Mouse (Mus musculus) left cerebral cortex, postnatal 4 days (tissue): ENCODE data around the gene Celf2. TPM values are rescaled to one million over a fixed set of nuclear protein-coding genes. Genes with fewer than 3 reads are reported as not detected.
A peak's percentile ranks its signal among the peaks of the same experiment; 100 is the strongest.

Source experiments
- DNase-seq: peaks from one replicate; pipeline ENCODE4 v3.0.0-alpha.2; 2022
- intact Hi-C: fragments of 180-260 bp; cut with DNase I; formaldehyde crosslinking; loops from one replicate; pipeline ENCODE4 v1.15.1; 2025
- total RNA-seq, 2 experiments: library from RNA; stranded (reverse); gene quantifications; 2 replicates each; pipeline ENCODE4 v1.2.3; 2021

Gene Celf2
- total RNA-seq, 2 experiments from 2014 or later: 705 to 801 TPM

DNA sequence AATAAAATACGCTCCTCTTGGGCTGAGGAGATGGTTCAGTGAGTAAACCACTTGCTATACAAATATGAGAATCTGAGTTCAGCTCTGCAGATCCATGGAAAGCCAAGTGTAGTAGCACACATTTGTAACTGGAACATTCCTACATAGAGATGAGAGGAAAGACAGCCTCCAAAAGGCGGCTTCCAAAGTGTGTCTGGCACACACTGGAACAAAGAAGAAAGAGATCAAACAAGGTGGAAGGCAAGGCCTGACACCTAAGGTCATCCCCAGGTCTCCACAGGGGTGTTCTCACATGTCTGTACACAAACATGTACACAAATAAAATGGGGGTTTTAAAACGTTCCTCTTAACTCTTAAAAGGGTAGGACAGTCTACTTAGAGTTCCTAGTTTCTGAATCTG lies 791.4 kb downstream of the Celf2 start:
- no peak for DNase-seq
- intact Hi-C loops: no loop called here

DNA sequence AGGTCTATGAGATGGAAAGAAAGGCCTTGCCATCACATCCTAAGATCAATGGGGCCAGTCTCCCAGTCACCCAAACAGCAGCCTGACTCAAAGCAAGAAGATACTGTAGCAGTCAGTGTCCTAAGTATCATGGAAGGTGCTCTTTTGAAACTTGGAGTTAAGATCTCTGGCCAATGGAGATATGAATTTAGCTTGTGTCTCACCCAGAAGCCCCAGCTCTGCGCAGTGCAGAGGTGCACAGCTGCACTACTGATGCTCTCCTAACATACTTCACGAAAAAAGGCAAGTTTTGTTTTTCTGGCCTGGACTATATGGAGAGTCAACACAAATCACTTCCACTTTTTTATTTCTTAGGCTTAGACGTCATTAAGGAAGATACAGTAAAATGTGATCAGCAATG lies 793.8 kb downstream of the Celf2 start:
- intact Hi-C loops: no loop called here
- no peak for DNase-seq

- DNase-seq: no peak
- intact Hi-C loops: no loop called here
Measured at GRCm38 (mm10) chr2:6713529-6713928, 795.8 kb downstream of the Celf2 start.

DNA sequence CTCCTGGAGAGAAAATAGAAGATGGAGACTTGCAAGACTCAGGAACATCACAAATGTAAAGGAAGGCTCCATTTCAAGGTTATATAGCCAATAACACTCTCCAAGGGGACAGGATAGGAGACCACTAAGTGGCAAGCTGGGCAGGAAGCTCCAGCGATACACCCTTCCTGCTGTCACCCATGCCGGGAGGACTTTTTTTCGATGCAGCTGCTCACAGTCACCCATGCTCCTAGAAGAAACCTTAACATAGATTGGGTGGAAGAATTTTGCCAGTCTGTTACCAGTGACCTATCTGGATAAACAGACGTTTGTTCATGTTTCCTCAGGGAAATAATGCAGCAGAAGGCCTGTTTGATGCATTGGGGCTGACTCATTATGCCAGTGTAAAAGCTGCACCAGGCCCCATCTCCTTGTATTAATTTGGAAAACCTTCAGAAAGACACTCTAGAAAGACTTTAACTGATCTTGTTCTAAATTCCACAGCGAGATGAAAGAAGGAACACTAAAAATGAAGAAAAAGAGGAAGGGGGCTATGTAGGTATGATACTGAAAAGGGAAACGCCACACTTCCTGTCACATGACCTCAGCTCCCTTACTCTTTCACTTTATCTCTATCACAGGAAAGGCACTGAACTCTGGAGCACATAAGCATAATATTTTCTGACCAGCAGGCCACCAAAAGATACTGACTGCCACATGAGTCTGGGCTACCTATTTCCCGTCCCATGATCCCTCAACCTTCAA lies 798.5 kb downstream of the Celf2 start:
- intact Hi-C loops: no loop called here
- DNase-seq: no peak

GRCm38 (mm10) chr2:6707959-6708519 lies 801.3 kb downstream of the Celf2 start:
- DNase-seq: peak; percentile 15
- intact Hi-C loops: no loop called here

GRCm38 (mm10) chr2:6707276-6707675 lies 802.1 kb downstream of the Celf2 start:
- DNase-seq: no peak
- intact Hi-C loops: no loop called here

- intact Hi-C loops: no loop called here
- DNase-seq: no peak
Measured at GRCm38 (mm10) chr2:6705929-6706739, 803.2 kb downstream of the Celf2 start.

- intact Hi-C loops: no loop called here
- no peak for DNase-seq
Measured at GRCm38 (mm10) chr2:6705475-6705874, 803.9 kb downstream of the Celf2 start.

GRCm38 (mm10) chr2:6704804-6705203 lies 804.6 kb downstream of the Celf2 start:
- DNase-seq: no peak
- intact Hi-C loops: no loop called here

GRCm38 (mm10) chr2:6704342-6704741 lies 805.0 kb downstream of the Celf2 start:
- no peak for DNase-seq

GRCm38 (mm10) chr2:6696326-6696725 lies 813.0 kb downstream of the Celf2 start:
- intact Hi-C loops: no loop called here
- DNase-seq: no peak

More at GRCm38 (mm10) chr2:6704342-6704741, 805.0 kb downstream of the Celf2 start:
- intact Hi-C loops: no loop called here

DNA sequence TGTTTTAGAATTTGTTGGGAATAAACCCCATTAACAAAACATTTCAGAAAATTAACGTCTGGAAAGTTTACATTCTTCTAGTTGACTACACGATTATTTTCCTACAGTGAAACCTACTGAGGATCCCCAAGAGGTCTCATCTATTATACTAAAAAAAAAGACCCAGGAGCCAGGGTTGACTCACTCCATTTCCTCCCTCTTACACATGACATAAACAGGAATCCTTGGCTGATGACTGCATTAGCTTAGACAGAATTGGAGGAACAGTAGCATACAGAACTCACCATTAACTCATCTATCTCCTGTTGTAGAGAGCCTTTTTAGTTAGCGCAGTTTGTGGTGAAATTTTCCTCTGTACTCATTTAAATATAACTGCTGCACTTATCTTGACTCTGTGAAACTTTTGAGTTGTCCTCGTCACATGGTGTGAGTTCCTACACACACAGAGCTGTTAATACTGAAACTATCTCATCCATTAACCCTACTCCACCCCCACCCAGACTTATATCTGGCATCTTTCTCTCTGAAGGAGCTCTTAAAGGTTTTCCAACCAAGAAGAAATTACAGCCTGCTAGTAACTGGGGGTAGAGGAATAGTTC lies 813.9 kb downstream of the Celf2 start:
- no peak for DNase-seq
- intact Hi-C loops: no loop called here

GRCm38 (mm10) chr2:6689689-6690088 lies 819.7 kb downstream of the Celf2 start:
- no peak for DNase-seq
- intact Hi-C loops: no loop called here

- no peak for DNase-seq
- intact Hi-C loops: no loop called here
Measured at GRCm38 (mm10) chr2:6678231-6678630, 831.1 kb downstream of the Celf2 start.

- intact Hi-C loops: no loop called here
- DNase-seq: no peak
Measured at GRCm38 (mm10) chr2:6677457-6677856, 831.9 kb downstream of the Celf2 start.

DNA sequence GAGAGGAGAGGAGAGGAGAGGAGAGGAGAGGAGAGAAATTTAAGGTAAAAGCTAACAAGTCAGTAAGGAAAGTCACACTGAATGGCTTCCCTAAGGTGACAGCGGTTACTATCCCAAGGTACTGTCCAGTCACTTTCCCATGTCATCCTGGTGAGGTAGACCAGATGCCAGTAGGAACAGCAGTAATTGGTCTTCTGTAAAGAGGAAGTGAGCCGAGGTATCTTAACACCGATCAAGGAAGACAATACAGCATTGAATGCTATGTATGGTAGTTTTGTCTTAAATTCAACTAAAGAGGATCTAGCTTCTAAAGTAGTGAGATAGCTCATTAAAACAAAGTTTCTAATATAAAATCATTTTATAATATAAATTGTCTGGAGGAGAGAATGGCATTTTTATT lies 835.0 kb downstream of the Celf2 start:
- DNase-seq: no peak

DNA sequence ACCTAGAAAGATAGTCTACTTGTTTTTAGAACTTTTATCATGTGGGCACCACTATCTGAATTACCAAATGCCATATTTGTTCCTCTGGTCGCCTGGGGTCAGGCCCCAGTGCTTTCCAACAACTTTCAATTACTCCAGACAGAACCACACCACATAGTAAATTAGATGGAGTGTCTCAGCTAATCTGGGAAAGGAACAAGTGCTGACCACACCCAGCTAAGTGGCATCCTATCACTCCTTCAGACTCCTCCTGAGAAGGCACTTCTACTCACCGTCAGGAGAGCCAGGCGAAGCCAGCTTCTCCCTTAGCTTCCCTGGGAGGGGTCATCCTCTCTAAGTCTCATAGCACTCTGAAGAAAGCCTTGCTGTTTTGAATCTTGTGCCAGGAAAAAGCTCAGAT lies 835.9 kb downstream of the Celf2 start:
- intact Hi-C loops: no loop called here
- no peak for DNase-seq

More for the DNA sequence above, 835.0 kb downstream of the Celf2 start:
- intact Hi-C loops: no loop called here

GRCm38 (mm10) chr2:6667611-6668010 lies 841.8 kb downstream of the Celf2 start:
- no peak for DNase-seq
- intact Hi-C loops: no loop called here

DNA sequence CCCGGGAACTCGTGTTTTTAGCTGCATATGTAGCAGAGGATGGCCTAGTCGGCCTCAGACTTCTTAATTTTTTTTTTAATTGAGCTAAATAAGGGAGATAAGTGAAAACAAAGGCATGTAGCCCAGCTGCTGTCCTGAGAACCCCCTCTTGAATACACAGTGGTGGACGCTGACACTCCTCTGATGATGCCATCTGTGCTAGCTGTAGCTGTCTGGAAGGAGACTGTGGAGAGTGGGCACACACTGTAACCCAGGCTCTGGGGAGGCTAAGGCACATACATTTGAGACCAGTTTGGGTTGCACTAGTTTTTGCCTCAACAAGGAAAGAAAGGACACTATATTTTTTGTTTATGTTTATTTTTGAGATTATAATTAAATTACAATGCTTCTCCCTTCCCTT lies 849.5 kb downstream of the Celf2 start:
- no peak for DNase-seq
- intact Hi-C loops: no loop called here

DNA sequence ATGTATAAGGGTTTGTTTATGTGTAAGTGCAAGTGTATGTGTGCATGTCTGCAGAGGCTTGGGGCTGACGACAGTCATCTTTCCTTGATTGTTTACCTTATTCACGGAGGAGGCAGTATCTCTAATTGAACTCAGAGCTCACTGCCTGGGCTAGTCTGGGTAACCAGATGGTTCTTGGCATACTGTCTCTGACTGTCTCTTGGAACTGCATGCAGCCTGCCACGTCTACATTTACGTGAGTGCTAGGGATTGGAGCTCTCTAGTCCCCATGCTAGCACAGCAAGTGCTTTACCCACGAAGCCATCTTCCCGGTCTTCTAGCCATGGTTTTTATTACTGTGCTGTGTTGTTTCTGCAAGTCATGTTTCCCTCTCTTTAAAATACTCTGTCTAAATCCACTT lies 855.6 kb downstream of the Celf2 start:
- intact Hi-C loops: no loop called here

GRCm38 (mm10) chr2:6651697-6652096 lies 857.7 kb downstream of the Celf2 start:
- intact Hi-C loops: no loop called here
- no peak for DNase-seq

More for the DNA sequence above, 855.6 kb downstream of the Celf2 start:
- no peak for DNase-seq
